Mouse (Mus musculus) right cerebral cortex, postnatal 36 days (tissue): ENCODE measurements around the gene Hdac4.
A peak's percentile ranks its signal among the peaks of the same experiment; 100 is the strongest.

ENCODE experiments used
- DNase-seq, 2 experiments: peaks; one replicate each; pipeline ENCODE4 v3.0.0; 2022; ENCODE audit warnings: low spot score in 2 of 2, mixed read lengths in 1 of 2

Hdac4 gene

DNA sequence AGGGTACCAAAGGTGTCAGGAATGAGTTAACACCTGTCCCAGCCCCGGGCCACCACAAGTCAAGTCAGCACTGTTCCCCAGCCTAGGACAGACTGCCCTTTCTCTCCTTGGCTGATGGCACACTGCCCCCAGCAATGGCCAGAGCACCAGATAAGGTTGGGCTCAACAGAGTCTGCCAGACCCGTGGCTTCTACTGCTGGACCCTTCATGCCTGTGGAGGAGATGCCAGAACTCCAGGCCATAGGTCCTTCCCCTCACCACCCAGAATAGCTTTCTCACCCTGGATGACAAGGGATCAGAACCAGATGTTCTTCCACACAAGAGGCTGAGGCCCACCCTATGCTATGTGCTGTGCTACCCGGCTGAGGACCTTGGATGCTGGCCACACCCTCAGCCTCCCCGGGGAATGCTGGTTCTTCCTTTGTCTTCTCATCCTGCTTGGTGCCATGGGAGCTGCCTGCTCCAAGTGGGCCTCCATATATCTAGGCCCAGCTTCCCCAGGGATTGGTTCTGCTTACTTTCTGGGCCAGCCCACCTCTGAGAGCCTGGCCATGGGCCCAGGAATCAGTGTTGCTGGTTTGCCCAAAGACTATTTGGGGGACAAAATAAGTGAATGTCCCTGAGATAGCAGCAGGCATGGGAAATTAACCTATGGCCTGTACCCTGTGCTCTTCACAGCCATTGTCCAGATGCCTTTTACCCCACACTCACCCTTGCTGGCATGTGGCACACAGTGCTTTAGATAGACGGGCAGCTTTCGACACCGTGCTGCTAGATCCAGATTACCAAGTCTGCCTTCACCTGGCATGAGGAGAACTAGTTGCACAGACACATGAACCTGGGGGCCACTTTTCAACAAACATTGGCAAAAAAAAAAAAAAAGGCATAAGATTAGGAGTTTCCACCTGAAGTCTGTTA, 273.0 kb downstream of the Hdac4 start:
- no peak for DNase-seq

DNA sequence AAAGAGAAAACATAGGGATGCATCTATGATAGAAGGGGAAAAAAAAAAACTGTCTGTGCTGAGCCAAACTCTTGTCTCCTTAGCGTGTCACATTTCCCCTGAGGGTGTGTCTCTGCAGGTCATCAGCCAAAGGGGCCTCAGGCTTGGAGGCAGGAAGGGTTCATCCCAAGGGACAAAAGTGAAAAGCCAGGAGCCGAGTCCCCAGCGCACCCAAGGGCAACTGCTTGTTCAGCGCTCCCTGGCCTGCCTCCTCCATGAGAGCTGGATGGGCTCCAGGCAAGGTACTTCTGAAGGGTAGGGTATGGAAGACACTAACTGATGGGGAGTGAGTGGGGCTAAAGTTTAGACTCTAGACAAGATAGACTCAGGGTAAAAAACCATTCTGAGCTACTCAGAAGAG, 273.8 kb downstream of the Hdac4 start:
- no peak for DNase-seq

DNA sequence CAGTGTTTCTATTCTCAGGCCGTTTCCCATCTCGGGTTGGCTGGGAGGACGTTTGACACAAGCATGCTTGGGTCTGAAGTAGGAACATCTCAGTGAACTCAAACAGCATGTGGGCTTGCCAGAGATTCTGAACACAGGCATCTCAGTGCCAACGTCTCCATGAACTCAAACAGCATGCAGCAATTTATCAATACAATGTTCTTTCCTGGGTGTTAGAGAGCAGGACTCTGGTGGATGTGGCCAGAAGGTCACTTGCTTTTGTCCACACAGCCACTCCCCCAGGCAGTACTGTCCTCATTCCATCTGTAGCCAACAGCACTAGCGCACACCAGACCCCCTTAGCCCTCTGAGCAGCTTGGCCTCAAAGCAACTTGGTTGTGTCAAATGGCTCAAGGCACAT, 274.2 kb downstream of the Hdac4 start:
- no peak for DNase-seq

DNA sequence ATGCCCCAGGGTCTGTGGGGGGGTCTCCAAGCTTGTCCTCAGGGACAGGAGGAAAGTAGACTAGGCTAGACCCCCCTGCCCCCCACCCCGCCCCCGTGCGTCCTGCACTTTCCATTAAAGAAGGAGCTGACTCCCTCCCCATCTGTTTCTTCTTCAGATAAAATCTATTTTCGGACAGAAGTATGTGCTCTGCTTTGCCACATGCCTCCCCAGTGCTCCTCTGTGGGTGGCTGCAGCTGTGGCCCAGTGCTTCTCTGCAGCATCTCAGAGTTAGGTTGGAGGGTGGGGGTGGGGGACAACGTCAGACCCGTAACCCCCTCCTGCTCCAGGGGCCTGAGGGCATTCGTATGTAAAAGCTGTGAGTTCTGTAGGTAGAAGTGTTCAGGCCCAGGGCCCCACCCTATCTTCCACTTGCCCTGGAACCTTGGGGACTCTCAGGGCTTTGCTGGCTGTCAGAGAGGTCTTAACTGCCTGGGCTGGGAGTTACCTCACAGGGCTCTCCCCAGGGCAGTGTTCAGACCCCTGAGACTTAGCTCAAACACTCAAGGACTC, 275.4 kb downstream of the Hdac4 start:
- peak in 1 of 2 experiments; percentile 72 for DNase-seq

DNA sequence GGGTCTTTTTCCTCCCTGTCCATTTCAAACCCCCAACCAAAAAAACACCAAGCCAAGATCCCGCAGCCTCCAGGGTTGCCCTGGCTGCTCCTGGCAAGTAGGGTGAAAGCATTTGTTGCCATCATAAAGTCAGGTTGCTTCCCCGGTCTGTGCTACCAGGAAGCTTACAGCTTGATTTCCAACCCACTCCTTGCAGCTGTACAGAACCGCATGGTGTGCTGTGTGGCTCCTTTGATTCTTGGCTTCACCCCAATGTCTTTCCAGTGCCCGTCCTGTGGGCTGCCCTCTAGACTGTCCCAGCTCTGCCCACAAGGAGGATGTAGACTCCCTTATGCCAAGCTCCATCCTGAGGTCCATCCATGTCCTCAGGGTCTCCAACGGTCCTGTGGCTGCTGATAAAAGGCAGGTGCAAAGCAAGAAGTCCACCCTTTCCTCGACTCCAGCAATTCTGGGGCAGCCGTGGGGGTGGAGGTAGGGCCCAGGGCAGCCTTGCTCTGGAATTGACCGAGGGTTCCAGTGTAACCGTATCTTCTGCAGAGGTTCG, 277.2 kb downstream of the Hdac4 start:
- no peak for DNase-seq

DNA sequence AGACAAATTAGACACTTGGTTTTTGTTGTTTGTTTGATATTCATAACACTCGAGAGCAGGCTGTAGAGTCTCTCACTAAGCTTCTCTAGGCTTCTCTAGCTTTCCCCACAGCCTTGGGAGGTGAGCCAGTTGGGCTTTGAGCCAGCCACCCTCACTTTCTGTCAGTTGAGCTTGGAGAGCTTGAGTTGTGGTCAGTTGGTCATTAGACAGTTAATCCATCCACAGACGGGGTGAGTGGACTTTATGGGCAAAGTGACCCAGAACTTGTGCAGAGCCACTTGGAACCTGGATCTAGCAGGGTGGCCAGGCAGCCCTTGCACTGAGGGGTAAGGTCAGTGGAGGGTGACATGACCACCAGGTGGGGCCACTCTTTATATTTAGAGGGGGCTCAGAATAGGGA, 277.9 kb downstream of the Hdac4 start:
- DNase-seq, result no peak

DNA sequence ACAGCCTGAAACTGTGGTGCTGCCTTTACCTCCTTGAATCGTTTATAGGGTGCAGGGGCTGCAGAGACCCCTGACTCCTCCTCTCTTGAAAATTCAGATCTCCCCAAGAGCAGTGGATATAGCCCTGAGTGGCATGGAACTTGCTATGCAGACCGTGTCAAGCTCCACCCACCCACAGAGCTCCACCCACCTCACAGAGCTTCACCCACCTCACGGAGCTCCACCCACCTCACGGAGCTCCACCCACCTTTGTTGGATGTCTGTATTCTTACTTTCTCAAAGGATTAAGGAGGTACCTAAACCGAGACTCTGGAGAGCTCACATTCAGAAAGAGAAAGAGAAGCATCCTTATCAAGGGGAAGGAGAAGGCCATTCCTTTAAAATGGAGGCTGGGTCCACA, 279.5 kb downstream of the Hdac4 start:
- no peak for DNase-seq

DNA sequence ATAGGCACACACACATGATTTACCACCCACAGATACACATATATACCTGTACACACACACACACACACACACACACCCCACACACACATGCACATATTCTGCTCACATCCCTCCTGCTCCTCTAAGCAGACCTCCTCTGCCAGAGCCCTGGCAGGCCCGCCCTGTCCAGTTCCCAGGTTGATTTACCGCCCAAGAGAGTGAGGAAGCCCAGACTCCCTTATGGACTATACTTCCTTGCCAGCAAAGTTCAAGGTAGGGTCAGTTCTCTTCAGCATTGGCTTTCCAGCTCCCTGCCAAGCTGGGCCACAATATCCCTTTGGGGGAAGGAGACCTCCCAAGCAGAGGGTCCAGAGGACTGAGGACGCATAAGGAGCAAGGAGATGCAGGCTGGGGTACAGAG, 280.9 kb downstream of the Hdac4 start:
- no peak for DNase-seq

DNA sequence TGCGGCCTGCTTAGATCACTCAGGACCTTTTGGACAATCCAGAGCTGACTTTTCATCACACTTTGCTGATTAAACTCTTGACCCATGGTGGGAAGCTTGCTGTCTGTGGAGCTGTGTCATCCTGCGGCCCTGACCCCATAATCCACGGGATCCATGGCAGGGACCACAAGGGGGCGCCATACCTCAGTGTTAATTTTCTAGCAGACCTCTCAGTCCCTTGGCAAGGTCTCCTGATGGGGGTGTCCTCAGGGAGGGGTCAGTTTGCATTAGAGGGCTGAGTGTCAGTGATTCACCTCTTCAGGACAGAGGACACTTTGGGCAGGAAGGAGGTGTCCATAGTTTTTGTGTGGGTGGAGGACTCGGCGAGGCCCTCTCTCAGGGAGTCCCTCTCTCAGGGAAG, 281.6 kb downstream of the Hdac4 start:
- DNase-seq, result no peak

DNA sequence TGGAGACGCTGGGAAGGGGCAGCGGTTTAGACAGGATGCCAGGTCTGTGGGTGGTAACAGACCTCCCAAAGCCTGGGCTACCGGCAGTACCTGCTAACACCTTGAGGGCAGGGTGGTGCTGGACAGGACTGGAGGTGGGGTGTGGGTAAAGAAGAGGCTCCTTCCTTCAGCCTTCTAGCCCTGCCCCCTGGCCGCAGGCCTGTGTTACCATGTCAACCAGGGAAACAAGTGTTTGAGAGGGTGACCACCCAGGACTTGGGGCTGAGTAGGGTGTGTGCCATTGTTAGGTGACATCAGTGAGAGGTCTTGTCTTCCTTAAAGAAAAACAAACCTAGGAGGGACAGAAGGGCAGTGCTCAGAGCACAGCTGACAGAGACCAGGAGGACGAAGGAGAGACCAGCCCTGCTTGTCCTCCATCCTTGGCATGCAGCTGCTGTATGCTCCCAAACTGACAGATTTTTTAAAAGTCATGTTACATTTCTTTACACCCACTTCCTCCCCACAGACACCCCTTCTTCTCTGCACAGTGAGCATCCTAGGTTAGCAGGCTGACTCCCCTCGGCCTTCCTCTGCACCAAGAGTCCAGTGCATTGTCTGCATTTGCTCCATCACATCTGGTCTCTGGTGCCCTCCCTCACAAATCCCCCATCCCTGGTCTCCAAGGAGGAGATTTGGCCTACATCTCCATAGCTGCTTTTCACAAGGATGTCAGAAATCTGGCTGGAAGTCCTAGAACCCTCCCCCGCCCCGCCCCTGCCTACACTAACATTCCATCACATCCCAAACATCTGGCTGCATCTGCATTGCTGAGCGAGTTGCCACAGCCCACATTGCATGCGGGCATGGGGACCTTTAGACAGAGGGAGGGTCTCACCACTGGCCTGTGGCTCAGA, 283.0 kb downstream of the Hdac4 start:
- no peak for DNase-seq

DNA sequence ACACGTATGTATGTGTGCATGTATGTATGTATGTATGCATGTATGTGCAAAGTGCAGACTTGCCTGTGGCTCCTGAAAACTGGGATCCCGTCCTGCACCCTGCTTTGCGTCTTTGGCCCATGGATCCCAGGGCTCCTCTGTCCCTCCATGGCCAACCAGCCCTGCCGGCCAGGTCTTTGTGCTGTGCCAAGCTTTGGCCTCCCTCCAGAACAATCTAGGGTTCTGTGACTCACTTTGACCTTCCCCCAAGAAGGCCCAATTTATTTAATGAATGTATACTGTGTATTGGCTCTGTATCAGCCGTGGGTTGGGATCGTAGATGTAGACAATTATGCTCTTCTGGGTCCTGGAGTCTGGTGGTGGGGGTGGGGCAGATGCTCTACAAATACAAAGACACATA, 290.2 kb downstream of the Hdac4 start:
- DNase-seq, result no peak

DNA sequence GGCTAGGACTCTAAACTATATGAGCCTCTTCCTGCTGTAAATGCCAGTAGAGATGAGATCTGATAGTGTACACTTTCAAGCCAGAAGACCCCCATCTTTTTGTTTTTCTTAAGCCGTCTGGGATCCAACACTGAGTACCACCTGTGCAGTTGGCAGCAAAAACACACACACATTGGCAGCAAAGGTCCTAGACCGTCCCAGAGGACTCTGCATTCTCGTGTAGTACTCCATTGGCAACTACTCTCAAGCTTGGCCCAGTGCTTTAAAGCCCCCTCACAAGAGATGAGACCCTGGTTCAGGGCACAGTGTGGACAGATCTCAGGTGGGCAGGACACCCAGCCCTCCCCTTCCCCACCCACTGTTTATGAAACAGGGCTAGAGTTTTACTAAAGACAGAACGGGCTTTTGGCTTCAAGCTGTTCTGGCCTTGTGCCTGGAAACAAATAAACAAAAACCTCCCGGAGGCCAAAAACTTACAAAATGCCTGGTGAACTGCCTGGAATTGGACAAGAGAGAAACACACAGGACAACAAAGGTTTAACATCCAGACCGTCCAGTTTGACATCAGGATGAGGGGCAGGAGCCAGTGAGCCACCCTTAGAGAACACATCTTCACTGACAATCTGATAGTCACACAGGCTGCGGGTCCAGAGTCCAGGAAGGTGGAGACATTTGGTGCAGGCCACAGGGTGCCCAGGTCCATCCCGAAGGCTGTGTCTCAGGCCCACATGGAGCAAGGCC, 292.1 kb downstream of the Hdac4 start:
- DNase-seq, result no peak

DNA sequence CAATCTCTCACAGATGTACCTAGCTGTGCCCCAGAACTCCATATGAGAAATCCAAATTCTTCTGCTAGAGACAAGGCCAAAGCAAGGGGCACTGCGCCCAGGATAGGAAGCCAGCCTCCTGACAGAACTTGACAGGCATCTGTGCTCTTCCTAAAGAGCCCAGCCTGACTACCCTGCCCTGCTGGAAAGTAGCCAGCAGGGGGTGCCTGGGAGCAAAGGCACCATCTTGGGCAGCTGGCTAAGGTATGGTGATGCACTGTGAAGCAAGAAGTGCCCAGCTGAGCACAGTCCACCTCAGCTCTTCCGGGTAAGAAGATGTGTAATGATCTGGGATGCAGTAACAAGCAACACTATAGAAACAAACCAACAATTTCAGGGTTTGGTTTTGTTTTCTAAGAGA, 298.4 kb downstream of the Hdac4 start:
- DNase-seq, result no peak

DNA sequence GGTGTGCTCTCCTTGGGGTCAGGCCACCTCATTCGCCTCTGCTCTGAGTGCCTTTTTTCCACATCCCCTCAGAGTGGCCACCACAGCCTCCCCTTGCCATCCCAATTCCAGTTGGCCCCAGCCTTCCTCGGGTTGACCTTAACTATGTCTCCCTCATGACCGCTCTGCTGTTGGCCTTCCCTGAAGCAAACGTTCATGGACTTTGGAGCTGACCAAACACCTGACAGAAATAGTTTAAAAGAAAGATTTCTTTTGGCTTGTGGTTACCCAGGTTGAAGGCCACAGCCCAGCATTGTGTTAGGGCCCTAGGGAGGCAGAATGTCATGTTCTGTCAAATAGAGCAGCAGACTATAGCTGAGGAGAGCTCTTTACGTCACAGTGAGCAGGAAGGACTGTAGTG, 301.2 kb downstream of the Hdac4 start:
- DNase-seq, result no peak

DNA sequence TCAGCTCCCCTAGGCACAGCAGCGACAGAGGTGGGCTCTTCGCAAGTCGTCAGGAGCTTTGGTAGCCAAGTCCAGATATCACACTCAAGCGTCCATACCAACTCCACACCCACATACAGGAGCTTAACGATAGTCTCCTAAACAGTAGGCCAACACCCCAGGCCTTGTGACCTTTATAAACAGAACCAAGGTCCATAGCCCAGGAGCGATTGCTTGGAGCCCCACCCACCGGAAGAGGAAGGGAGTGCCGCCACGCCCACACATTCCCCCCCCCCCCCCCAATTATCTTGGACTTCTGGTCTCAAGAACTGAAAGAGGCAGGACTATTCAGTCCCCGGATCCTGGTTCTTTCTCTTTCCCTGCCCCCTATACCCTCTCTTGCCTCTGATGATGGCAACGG, 301.9 kb downstream of the Hdac4 start:
- no peak for DNase-seq

DNA sequence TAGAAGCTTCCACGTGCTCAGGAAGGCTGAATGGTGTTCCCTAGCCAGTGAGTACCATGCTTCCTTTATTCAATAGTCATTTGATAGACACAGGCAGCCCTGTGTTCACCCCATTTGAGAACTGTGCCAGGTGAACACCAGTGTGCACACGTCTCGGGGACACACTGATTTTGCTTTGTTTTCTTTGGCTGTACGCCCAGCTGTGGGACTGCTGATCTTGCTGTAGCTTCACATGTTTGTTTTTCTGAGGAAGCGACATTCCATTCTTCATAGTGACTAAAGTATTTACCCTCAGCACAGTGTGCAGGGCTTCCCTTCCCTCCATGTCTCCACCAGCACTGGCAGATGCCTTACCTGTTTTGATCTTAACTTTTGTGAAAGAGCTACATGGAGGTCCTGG, 312.4 kb downstream of the Hdac4 start:
- no peak for DNase-seq

DNA sequence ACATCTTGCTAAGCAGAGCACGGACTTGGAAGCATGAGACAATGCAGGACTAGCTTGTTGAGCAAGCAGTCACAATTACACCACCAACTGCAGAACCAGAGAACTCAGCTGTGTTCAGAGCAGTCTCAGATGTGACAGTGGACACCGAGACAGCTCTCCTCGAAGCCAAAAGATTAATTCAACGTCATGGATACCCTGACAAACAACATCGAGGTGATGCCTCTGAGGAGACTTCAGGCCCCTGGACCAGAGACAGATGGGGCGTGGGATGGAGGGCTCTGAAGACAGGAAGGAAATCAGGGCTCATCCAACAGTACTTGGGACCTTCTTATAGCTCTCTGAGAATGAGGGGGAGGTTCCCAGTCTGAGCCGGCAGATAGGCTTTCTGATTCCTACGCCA, 314.6 kb downstream of the Hdac4 start:
- DNase-seq, result peak; percentile 51 to 53

DNA sequence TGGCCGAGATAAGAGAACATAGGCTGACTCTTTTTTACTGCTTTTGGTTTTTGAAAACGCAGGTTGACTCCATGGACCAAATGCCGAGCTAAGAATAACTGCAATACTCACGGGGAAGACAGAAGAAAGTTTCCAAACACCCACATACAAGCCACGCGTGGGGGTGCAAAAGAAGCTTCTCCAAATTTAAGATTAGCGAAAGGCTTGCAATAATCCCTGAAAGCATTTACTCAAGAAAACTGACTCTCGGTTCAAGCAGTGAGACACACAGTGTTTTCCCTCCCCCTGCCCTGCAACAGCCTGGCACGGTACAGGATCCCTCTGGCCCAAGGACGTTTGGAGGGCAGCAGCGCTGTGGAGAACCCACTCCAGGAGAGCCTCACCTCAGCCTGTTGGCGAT, 315.3 kb downstream of the Hdac4 start:
- peak; percentile 73 to 82 for DNase-seq
